Mouse (Mus musculus) kidney, adult 10 weeks (tissue): ENCODE data around the gene S1pr4. TPM values are rescaled to one million over a fixed set of nuclear protein-coding genes. Genes with fewer than 3 reads are reported as not detected.

ENCODE experiments used
- polyA plus RNA-seq: library from polyadenylated mRNA; stranded (reverse); fragments of 350-450 nt; fragmentation: Illumina TruSeq; extraction: RNeasy Lipid Tissue Mini Kit (QIAGEN cat#74804); gene quantifications from one replicate; pipeline ENCODE4 v1.2.3, GENCODE M21; 2014; ENCODE audit warnings: low read depth, low replicate concordance

S1pr4 gene
- not detected for polyA plus RNA-seq

DNA sequence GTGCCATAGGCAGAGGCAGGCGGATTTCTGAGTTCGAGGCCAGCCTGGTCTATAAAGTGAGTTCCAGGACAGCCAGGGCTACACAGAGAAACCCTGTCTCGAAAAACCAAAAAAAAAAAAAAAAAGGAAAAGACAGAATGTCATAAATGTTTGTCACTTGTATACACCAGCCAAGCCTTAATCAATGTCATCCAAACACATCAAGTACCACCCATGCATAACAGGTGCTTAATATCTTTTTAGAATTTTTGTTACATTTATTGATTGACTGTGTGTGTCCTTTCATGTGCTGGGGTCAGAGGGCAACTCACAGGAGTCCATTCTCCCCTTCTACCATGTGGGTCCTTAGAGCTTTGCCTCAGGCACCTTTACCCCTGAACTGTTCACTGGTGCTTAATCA is at the start of gene S1pr4:
Gene S1pr4 (minus strand): TSS at position 101 of the 400 bp plus-strand sequence.

DNA sequence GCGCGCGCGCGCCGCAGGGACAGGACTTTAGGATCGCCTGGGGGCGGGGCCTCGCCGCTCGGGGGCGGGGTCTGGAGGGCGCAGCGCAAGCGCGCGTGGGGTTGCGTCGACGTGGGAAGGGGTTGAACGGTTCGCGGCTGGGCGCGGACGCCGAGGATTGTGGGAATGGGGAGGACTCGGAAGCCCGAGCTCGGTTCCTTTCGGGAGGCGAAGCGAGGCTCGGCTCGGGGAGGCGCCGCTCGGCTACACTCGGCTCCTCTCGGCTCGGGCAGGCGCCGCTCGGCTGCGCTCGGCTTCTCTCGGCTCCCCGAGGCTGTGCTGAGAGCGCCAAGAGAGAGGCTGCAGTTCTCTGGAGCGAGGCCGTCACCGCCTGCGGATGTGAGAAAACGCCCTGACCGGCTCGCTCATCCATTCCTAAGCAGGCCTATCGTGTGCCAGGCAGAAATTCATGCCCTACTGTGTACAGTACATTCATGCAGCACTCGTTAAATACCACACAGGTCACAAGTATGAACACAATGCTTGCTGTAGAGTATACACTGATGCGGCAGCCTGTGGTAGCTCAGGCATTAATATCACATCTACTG is 45.3 kb upstream of the S1pr4 start, which contains the start of gene Gna11:
Gene Gna11 (minus strand): TSS at position 30 of the 587 bp plus-strand sequence.

DNA sequence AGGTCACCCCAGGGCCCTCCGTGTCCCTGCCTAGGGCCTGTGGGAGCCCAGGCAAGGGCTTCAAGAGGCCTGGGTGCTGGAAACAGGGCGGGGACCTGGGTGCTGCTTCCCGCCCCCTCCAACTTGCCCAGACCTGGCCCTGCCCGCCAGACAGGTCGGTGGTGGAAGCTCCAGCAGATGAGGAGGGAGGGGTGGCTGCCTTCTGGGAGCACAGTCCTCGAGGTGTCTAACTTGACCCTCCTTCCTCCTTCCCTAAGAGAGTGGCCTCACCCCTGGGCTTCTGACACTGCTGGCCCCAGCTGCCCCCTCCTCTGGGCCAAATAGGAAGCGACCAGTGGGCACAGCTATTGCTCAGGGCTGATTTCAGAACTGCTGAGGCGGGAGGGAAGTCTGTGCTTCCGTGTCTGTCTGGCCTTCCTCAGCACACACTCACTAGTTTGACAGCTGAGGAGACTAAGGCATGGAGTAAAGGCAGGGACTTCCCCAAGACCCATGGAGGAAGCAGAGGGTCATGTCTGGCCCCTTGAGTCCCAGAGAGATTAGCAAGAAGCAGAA is 24.2 kb upstream of the S1pr4 start, which contains the start of gene Gna15:
Gene Gna15 (minus strand): TSS at position 175 of the 555 bp plus-strand sequence.

DNA sequence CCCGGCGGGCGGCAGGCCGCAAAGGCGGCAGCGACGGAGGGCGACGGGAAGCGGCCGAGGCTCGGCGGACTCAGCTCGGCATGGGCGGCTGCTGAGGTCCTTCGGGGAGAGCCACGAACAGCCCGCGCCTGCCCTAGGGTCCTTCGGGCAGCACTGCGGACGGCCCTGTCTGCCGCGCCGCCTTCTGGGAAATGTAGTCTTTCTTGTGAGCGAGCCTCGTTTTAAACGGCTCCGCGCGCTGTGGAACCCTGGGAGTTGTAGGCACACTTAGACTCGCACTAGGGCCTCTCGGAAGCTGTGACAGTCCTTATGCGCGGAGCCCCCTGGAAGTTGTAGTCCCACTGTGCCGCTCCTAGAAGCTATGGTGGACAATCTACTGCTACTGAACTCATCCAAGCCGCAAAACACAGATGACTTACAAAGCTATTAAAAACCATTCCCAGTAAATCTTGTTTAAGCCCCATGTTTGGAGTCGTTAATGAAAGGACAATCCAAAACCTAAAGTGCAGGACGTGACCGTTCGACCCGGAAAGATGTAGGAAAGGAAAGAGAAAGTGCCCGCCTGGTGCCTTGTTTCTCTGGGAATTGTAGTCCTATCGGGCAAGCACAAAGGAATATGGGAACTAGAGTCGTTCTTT is 3.5 kb downstream of the S1pr4 start, which contains the start of gene Ncln:
Gene Ncln (minus strand): TSS at position 129 of the 638 bp plus-strand sequence.

DNA sequence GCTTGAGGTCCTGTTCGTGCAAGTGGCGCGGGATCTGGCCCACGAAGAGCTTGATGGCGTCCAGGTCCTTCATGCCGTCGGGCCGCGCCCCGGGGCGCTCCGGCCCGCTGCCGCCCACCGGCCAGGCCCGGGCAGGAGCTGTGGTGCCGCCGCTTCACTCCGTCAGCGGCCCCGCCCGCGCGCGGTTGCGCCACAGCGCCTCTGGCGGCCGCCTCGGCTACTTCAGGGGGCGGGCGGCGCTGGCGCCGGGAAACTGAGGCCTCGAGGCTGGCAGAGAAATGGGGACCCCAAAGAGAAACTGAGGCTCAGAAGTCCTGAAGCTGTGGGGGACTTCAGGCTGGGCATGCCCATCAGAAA is 17.4 kb downstream of the S1pr4 start, which contains the start of gene Celf5:
Gene Celf5 (minus strand): TSS at position 177 of the 357 bp plus-strand sequence.

DNA sequence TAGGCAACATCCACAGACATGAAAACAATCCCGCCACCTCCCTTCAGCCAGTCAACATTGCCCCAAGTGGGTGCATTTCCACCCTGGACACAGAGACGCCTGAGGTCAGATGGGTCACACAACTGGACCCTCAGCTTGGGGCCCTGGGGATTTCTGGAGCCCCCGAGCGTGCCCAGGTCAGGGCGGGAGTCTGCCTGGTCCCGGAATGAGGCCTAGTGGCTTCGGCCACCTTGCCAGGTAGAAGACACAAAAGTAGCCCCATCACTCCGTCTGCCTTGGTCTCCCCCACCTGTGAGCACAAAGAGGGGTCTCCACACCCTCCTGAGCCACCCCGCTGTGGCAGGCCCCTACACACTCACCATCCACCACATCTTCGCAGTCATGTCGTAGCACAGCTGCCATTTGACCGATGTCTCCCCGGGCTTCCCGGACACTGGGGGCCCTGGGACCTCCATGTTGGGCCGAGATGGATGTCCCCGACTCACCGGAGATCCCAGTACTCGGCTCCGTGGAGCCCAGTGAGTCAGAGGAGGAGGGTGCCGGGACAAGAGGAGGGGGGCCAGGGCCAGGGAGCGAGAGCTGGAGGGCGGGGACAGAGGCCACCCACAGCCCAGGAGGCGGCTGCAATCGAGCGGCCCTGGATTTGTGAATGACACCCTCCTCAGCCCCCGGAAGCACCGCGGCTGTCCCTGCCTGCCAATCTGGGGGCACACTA is 44.6 kb downstream of the S1pr4 start, which contains the start of gene Nfic:
Gene Nfic (minus strand): TSS at position 455 of the 715 bp plus-strand sequence.

Other genes with a start within 250 kb of the S1pr4 start
- gene Matk, start 247.2 kb downstream of the S1pr4 start, polyA plus RNA-seq = not detected
- gene Mrpl54, start 233.2 kb downstream of the S1pr4 start, polyA plus RNA-seq = 1.6 TPM
- not detected for gene Apba3, start 233.2 kb downstream of the S1pr4 start, polyA plus RNA-seq
- 2.5 TPM for gene Tjp3, start 208.6 kb downstream of the S1pr4 start, polyA plus RNA-seq
- 1.1 TPM for gene Pip5k1c, start 207.2 kb downstream of the S1pr4 start, polyA plus RNA-seq
- gene Cactin, start 179.0 kb downstream of the S1pr4 start, polyA plus RNA-seq = 0.16 TPM
- gene Tbxa2r, start 171.4 kb downstream of the S1pr4 start, polyA plus RNA-seq = not detected
- gene Gipc3, start 156.9 kb downstream of the S1pr4 start, polyA plus RNA-seq = not detected
- gene Hmg20b, start 149.7 kb downstream of the S1pr4 start, polyA plus RNA-seq = 5.1 TPM
- 0.24 TPM for gene Mfsd12, start 142.6 kb downstream of the S1pr4 start, polyA plus RNA-seq
- gene 4930404N11Rik, start 134.3 kb downstream of the S1pr4 start, polyA plus RNA-seq = not detected
- gene Fzr1, start 121.6 kb downstream of the S1pr4 start, polyA plus RNA-seq = not detected
- gene Dohh, start 115.7 kb downstream of the S1pr4 start, polyA plus RNA-seq = not detected
- not detected for gene Gm48551, start 115.7 kb downstream of the S1pr4 start, polyA plus RNA-seq
- not detected for gene Gm48552, start 111.1 kb downstream of the S1pr4 start, polyA plus RNA-seq
- gene Smim24, start 107.1 kb downstream of the S1pr4 start, polyA plus RNA-seq = 25.1 TPM
- 11.8 TPM for gene Nfic, start 44.5 kb downstream of the S1pr4 start, polyA plus RNA-seq
- gene Celf5, start 17.4 kb downstream of the S1pr4 start, polyA plus RNA-seq = not detected
- 0.53 TPM for gene Ncln, start 3.7 kb downstream of the S1pr4 start, polyA plus RNA-seq
- gene Gna15, start 24.1 kb upstream of the S1pr4 start, polyA plus RNA-seq = not detected
- gene Gna11, start 45.1 kb upstream of the S1pr4 start, polyA plus RNA-seq = 2.5 TPM
- gene Aes, start 59.4 kb upstream of the S1pr4 start, polyA plus RNA-seq = 18.4 TPM
- 6.3 TPM for gene Tle2, start 74.4 kb upstream of the S1pr4 start, polyA plus RNA-seq
- 0.73 TPM for gene Tle6, start 100.9 kb upstream of the S1pr4 start, polyA plus RNA-seq
- 2.3 TPM for gene BC025920, start 106.1 kb upstream of the S1pr4 start, polyA plus RNA-seq
- not detected for gene Sirt6, start 127.7 kb upstream of the S1pr4 start, polyA plus RNA-seq
- gene Ankrd24, start 128.4 kb upstream of the S1pr4 start, polyA plus RNA-seq = 2.0 TPM
- gene Gm10778, start 148.9 kb upstream of the S1pr4 start, polyA plus RNA-seq = 13.7 TPM
- 19.9 TPM for gene Zfp433, start 204.7 kb upstream of the S1pr4 start, polyA plus RNA-seq